Mouse (Mus musculus): ENCODE results near the gene Rcn3. TPM values are rescaled to one million over a fixed set of nuclear protein-coding genes. Genes with fewer than 3 reads are reported as not detected.
A peak's percentile ranks its signal among the peaks of the same experiment; 100 is the strongest.
"Not testable (repeated sequence)": the region's sequence is repeated elsewhere in the genome, so short reads cannot be mapped to it uniquely, and the experiment has no call there.

Gene Rcn3
- polyA plus RNA-seq, 1 experiment: 0.91 TPM

DNA sequence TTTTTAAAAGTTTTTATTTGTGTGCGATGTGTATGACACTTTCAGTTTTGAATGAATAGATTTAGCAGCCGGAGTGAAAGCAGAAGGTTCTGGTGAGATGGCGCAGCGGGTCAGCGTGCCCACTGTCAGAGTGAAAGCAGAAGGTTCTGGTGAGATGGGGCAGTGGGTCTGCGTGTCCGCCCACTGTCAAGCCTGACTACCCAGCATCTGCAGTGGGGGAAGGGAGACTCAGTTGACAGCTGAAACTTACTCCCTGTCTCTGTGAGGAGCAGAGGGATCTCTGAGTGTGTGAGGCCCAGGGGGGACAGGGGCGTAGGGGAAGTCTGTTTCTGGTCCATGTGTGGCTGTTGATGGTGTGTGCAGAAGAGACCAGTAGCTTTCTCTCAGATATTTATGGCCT, 25.5 kb upstream of the Rcn3 start:
- Histone ChIP-seq H3K36me3 (ENCODE audit: control insufficient read depth) (peaks cover 40% of the 10 kb centered on the region), H3K4me3 (replicated peaks) (no peak overlapping the region), H3K27me3 (ENCODE audit: control insufficient read depth) (no peaks in the 10 kb centered on the region), H3K4me1 (ENCODE audit: control insufficient read depth) (peaks cover 56% of the 10 kb centered on the region), H3K9me3 (ENCODE audit: control insufficient read depth, low read length) (no peaks in the 10 kb centered on the region)
- TF ChIP-seq GATA1 (IDR thresholded peaks at IDR 0.05; ENCODE audit: low read length): no peak
- no peak for TF ChIP-seq TAL1 (IDR thresholded peaks at IDR 0.05; ENCODE audit: low read length)

DNA sequence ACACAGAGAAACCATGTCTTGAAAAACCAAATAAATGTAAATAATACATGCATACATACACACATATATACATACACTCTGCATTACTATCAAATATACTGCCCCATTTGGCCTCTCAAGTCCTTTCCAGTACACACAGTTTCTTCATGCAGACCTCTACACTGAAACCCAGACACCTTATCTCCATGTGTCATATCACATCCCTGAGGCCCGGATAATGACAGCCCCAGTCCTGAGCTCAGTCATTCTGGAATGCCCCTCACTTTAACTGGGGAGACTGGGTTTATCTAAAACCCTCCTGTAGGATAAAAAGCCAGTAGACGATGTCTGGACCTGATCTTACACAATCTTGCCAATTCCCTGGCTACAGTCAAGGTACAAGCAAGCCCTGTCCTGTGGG, 21.5 kb upstream of the Rcn3 start:
- Histone ChIP-seq H3K36me3 (ENCODE audit: control insufficient read depth) (peaks cover 3% of the 10 kb centered on the region; the same call in 1 of the 2 replicates), H3K4me3 (replicated peaks) (no peak overlapping the region), H3K4me1 (ENCODE audit: control insufficient read depth) (peaks cover 37% of the 10 kb centered on the region), H3K27me3 (ENCODE audit: control insufficient read depth) (no peaks in the 10 kb centered on the region), H3K9me3 (ENCODE audit: control insufficient read depth, low read length) (no peaks in the 10 kb centered on the region)
- no peak for TF ChIP-seq GATA1 (IDR thresholded peaks at IDR 0.05; ENCODE audit: low read length)

DNA sequence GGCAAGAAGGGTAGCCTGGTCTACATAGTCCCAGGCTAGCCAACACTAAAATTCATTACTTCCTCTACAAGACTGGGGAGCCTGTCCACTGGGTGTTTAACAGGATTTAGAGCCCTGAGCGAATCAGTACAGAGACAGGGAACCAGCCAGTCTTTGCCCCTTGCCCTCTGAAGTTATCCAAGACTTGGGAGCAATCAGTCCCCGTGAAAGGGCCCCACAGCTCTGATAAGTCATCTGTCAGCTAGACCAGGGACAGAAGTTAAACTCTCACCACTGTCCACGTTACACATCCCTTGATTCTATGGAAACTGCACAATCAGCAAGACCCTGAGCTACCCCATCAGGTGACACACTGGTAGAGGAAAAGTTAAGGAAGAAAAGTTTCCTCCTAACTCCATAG, 20.5 kb upstream of the Rcn3 start:
- TF ChIP-seq TAL1 (IDR thresholded peaks at IDR 0.05; ENCODE audit: low read length) (no peak), GATA1 (IDR thresholded peaks at IDR 0.05; ENCODE audit: low read length) (no peak)
- Histone ChIP-seq H3K36me3 (ENCODE audit: control insufficient read depth) (no peaks in the 10 kb centered on the region), H3K27me3 (ENCODE audit: control insufficient read depth) (no peaks in the 10 kb centered on the region), H3K4me3 (replicated peaks) (no peak overlapping the region), H3K9me3 (ENCODE audit: control insufficient read depth, low read length) (no peaks in the 10 kb centered on the region), H3K4me1 (ENCODE audit: control insufficient read depth) (peaks cover 30% of the 10 kb centered on the region)

DNA sequence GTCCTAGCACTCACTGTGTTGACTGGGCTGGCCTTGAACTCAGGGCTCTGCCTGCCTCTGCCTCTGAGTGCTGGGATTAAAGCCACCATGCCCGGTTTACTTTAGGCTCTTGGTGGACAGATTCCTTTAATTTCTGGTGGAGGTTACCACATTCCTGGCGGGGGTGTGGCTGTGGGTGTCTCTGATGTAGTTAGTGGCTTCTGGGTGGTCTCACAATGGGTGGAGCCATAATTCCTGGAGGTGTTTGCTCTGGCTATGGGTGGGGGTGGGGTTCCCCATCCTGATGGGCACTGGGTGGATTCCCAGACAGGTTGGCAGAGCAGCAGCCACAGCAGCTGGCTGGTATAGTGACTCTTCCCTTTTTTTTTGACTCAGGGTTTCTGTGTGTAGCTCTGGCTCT, 19.9 kb upstream of the Rcn3 start:
- Histone ChIP-seq H3K4me1 (ENCODE audit: control insufficient read depth) (peaks cover 29% of the 10 kb centered on the region), H3K9me3 (ENCODE audit: control insufficient read depth, low read length) (no peaks in the 10 kb centered on the region), H3K27me3 (ENCODE audit: control insufficient read depth) (no peaks in the 10 kb centered on the region), H3K4me3 (replicated peaks) (no peak overlapping the region), H3K36me3 (ENCODE audit: control insufficient read depth) (no peaks in the 10 kb centered on the region)
- TF ChIP-seq TAL1 (IDR thresholded peaks at IDR 0.05; ENCODE audit: low read length) (no peak), GATA1 (IDR thresholded peaks at IDR 0.05; ENCODE audit: low read length) (no peak)

GRCm38 (mm10) chr7:45110089-45110488, 18.1 kb upstream of the Rcn3 start:
- not testable (repeated sequence) for H3K36me3 ChIP-seq (ENCODE audit: control insufficient read depth); H3K27me3 ChIP-seq (ENCODE audit: control insufficient read depth); H3K9me3 ChIP-seq (ENCODE audit: control insufficient read depth, low read length); H3K4me3 ChIP-seq (replicated peaks)
- H3K4me1 ChIP-seq (ENCODE audit: control insufficient read depth): peaks cover 26% of the 10 kb centered on the region

- Histone ChIP-seq H3K9me3 (ENCODE audit: control insufficient read depth, low read length) (no peaks in the 10 kb centered on the region), H3K4me3 (replicated peaks) (no peak overlapping the region), H3K27me3 (ENCODE audit: control insufficient read depth) (no peaks in the 10 kb centered on the region), H3K4me1 (ENCODE audit: control insufficient read depth) (peaks cover 6% of the 10 kb centered on the region), H3K36me3 (ENCODE audit: control insufficient read depth) (no peaks in the 10 kb centered on the region)
- TF ChIP-seq GATA1 (IDR thresholded peaks at IDR 0.05; ENCODE audit: low read length): no peak
- TF ChIP-seq TAL1 (IDR thresholded peaks at IDR 0.05; ENCODE audit: low read length): no peak
Measured at GRCm38 (mm10) chr7:45107052-45107645, 15.1 kb upstream of the Rcn3 start.

DNA sequence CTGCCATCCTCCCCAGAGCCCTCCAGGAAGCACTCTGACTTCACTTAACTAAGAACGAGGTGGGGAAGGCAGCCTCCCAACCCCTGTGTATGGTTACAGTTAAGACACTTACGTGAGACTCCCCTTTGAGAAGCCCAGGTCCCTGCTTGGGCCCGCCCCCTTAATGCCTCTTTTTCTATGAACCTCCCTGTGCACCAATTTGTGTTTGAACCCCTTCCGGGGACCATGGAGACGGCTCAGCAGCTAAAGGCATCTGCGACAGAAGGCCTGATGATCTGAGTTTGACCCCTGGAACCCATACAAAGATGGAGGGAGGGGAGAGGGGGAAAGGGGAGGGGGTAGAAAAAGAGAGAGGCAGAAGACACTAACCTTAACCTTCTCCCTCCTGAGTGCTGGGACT, 14.4 kb upstream of the Rcn3 start:
- H3K9me3 ChIP-seq (ENCODE audit: control insufficient read depth, low read length): no peaks in the 10 kb centered on the region
- H3K36me3 ChIP-seq (ENCODE audit: control insufficient read depth): no peaks in the 10 kb centered on the region
- peaks cover 2% of the 10 kb centered on the region for H3K4me1 ChIP-seq (ENCODE audit: control insufficient read depth)
- H3K27me3 ChIP-seq (ENCODE audit: control insufficient read depth): no peaks in the 10 kb centered on the region
- no peak overlapping the region for H3K4me3 ChIP-seq (replicated peaks)
- TF ChIP-seq TAL1 (IDR thresholded peaks at IDR 0.05; ENCODE audit: low read length): no peak

DNA sequence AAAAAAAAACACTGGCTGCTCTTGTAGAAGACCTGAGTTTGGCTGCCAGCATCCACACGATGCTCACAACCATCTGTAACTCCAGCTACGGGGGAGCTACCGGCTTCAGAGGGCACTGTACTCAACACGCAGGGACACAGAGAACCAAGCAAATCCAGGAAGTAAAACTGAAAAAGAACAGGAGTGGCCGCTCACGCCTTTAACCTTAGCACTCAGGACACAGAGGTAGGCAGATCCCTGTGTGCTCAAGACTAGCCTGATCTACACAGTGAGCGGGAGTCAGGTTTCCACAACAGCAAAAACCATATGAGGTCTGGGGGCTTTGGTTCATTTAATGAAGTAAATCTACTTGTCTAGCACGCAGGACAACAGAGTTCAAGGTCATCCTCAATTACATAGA, 13.5 kb upstream of the Rcn3 start:
- Histone ChIP-seq H3K4me3 (replicated peaks) (no peak overlapping the region), H3K9me3 (ENCODE audit: control insufficient read depth, low read length) (no peaks in the 10 kb centered on the region), H3K36me3 (ENCODE audit: control insufficient read depth) (no peaks in the 10 kb centered on the region), H3K27me3 (ENCODE audit: control insufficient read depth) (no peaks in the 10 kb centered on the region), H3K4me1 (ENCODE audit: control insufficient read depth) (no peaks in the 10 kb centered on the region; the same call in none of the 2 replicates)
- no peak for TF ChIP-seq TAL1 (IDR thresholded peaks at IDR 0.05; ENCODE audit: low read length)

- Histone ChIP-seq H3K27me3 (ENCODE audit: control insufficient read depth) (no peaks in the 10 kb centered on the region), H3K4me1 (ENCODE audit: control insufficient read depth) (no peaks in the 10 kb centered on the region), H3K9me3 (ENCODE audit: control insufficient read depth, low read length) (no peaks in the 10 kb centered on the region), H3K4me3 (replicated peaks) (no peak overlapping the region), H3K36me3 (ENCODE audit: control insufficient read depth) (no peaks in the 10 kb centered on the region)
- TF ChIP-seq GATA1 (IDR thresholded peaks at IDR 0.05; ENCODE audit: low read length) (no peak), TAL1 (IDR thresholded peaks at IDR 0.05; ENCODE audit: low read length) (no peak)
Measured at GRCm38 (mm10) chr7:45104941-45105340, 12.9 kb upstream of the Rcn3 start.

DNA sequence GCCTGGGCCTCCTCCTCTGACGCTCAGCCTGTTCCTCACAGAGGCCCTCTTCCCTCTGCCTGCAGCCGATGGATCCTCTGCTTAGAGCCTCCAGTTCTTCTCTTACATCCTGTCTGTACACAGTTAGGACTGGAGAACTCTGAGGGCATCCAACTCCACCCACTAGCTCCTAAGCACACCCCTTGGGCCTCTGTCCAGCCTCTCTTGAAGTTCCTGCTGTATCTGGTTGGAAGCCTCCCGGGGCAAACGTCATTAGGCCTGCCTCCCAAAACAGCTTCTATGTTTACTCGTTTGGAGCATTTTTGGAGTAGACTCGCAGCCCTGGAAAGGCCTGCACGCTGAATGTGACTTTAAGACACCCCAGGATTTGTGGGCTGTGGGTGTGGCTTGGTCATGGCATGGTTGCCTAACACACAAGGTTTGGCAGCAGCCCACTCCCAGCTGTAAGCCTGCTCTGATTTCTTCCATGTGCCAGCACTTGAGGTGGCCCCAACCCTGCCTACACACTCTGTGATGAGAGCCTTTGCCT, 11.7 kb upstream of the Rcn3 start, which contains the start of gene Fcgrt:
Gene Fcgrt (minus strand): TSS at position 200 of the 529 bp plus-strand sequence.
- Histone ChIP-seq H3K9me3 (ENCODE audit: control insufficient read depth, low read length) (no peaks in the 10 kb centered on the region), H3K4me1 (ENCODE audit: control insufficient read depth) (no peaks in the 10 kb centered on the region; the same call in 1 of the 2 replicates), H3K4me3 (replicated peaks) (peak within 1 kb of the TSS; percentile 17), H3K36me3 (ENCODE audit: control insufficient read depth) (no peaks in the 10 kb centered on the region), H3K27me3 (ENCODE audit: control insufficient read depth) (no peaks in the 10 kb centered on the region)
- TF ChIP-seq TAL1 (IDR thresholded peaks at IDR 0.05; ENCODE audit: low read length) (no peak), GATA1 (IDR thresholded peaks at IDR 0.05; ENCODE audit: low read length) (no peak)

Measured in erythroblast, embryonic 14.5 days (primary cell).